Mouse (Mus musculus) v-Abl transformed pro-B cells (cell line): ENCODE measurements around the gene 2010109A12Rik.

Source experiments
- in situ Hi-C, 2 experiments: fragments of 400-800 bp; cut with MboI; formaldehyde crosslinking; loops; one replicate each; pipeline ENCODE4 v1.15.1; 2025; ENCODE audit not compliant: unreplicated experiment in 2 of 2

2010109A12Rik gene

DNA sequence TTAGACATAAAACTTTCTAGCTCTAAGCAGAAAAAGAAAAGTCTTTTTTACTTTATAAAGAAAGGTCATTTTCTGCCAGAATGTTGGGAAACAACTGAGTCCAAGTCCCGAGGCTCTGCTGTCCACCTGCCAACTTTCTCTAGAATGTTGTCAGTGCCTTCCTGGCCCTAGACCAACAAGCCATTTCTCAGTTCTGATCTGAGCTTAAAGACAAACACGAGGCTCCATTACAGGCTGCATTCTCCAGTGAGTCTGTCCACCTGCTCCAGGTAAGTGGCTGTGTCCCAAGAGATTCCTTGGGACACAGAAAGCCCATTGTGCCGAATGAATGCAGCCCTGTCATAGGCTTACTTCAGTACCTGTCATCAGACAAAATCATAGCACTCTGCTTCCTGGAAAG lies 15.3 kb downstream of the 2010109A12Rik start:
- in situ Hi-C loops = no loop called here

DNA sequence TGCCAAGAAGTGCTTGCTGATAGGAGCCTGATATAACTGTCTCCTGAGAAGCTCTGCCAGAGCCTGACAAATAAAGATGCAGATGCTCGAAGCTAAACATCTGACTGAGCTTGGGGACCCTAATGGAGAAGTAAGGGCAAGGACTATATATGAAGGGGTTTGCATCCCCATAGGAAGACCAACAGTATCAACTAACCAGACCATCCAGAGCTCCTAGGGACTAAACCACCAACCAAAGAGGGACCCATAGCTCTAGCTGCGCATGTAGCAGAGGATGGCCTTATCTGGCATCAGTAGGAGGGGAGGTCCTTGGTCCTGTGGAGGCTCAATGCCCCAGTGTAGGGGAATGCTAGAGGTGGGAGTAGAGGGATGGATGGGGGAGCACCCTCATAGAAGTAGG lies 18.2 kb downstream of the 2010109A12Rik start:
- in situ Hi-C loops = no loop called here

- in situ Hi-C loops = no loop called here
These were observed 20.8 kb downstream of the 2010109A12Rik start for GRCm38 (mm10) chr5:93227157-93227556.

DNA sequence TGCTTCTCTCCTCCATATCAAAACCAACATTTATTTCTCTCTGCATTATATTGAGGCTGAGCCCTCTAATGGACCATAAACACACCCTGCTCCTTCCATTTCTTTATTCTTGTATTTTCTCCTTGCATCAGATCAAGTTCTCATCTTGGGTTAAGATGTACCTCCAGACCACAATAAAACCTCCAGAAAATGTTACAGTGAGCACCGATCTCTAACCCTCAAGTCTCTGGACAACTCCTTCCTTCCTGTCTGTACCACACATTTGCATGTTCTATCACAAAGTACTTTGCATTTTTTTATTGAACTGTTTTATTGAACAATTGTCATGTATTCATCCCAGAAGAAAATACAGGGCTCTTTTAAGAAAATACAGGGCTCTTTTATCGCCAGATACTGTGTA lies 23.2 kb downstream of the 2010109A12Rik start:
- in situ Hi-C loops = no loop called here

DNA sequence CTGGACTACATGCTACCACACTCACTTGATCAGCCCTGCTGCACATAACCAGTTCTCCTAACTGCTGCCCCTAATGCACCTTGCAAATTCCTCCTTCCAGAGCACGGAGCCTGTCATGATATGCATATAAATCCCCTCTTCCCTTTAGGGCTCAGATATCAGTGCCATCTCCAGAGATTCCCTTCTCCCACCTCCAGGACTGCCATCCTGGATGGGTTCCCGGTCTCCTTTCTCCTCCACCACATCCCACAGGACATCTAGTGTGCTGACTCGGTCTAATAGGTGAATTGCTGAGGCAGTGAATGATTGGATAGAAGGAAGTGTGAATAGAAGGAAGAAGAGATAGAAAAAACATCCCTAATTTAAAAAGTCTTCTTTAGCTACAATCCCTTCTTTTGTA lies 25.4 kb downstream of the 2010109A12Rik start:
- in situ Hi-C loops = no loop called here

DNA sequence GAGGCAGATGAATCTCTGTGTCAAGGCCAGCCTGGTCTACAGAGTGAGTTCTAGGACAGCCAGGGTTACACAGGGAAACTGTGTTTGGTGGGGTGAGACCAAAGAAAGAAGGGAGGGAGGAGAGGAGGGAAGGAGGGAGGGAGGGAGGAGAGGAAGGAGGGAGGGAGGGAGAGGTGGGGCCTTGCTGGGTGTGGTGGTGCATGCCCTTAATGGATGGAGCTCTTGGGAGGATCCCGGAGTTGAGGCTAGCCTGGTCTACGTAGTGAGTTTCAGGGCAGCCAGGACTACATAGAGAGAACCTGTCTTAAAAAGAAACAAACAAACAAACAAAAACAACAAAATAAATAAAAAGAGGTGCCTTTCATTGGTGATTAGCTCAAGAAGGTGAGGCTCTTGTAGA lies 26.5 kb downstream of the 2010109A12Rik start:
- in situ Hi-C loops = no loop called here

DNA sequence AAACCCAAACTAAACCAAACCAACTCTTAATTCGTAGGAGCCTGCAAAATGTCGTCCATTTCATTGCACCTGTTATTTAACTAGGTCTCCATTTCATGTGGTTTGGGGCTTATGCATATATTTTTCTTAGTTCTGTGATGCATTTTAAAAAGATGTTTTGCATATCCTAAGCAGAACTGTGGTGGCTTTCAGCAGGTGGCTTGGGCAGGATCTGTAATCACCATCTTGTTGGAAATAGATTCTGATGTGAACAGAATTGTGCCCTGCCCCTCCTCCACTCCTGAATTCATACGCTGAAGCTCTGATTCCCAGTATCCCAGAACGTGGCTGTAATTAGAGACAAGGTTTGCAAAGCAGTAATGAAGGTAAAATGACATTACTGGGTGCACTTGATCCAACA lies 27.8 kb downstream of the 2010109A12Rik start:
- in situ Hi-C loops = no loop called here

DNA sequence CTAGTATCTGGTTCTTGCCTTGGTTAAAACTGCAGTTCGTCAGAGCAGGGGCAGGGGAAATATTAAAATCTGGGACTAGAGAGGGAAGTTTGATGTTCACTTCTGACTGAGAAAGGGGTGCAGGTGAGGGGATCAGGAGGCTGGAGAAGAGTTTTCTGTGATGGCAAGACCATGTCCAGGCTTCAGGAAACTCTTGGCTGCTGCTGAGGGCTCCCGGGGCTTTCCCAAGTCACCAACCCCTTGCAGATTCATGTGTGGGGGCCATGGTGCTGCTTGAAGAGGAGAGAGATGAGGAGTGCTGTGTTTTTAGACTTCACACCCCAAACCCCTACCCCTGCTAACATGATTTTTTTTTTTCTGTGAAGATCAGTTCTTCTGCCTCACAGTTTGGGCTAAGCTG lies 28.3 kb downstream of the 2010109A12Rik start:
- in situ Hi-C loops = no loop called here

GRCm38 (mm10) chr5:93235888-93236287 lies 29.6 kb downstream of the 2010109A12Rik start:
- in situ Hi-C loops = no loop called here

DNA sequence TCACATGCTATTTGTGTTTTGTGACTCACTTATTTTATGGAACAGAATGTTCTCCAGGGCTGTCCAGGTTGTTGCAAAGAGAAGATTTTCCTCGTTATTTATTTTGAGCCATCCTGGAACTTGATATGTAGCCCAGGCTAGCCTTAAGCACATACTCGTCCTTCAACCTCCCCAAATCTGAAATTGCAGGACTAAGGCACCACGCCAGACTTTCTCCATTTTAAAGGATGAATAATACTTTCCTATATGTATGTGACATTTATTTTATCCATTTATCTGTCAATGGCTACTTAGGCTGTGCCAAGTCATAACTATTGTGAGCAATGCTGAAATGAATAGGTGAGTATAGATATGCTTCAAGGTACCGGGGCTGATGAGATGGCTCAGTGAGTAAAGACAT lies 30.2 kb downstream of the 2010109A12Rik start:
- in situ Hi-C loops = no loop called here

DNA sequence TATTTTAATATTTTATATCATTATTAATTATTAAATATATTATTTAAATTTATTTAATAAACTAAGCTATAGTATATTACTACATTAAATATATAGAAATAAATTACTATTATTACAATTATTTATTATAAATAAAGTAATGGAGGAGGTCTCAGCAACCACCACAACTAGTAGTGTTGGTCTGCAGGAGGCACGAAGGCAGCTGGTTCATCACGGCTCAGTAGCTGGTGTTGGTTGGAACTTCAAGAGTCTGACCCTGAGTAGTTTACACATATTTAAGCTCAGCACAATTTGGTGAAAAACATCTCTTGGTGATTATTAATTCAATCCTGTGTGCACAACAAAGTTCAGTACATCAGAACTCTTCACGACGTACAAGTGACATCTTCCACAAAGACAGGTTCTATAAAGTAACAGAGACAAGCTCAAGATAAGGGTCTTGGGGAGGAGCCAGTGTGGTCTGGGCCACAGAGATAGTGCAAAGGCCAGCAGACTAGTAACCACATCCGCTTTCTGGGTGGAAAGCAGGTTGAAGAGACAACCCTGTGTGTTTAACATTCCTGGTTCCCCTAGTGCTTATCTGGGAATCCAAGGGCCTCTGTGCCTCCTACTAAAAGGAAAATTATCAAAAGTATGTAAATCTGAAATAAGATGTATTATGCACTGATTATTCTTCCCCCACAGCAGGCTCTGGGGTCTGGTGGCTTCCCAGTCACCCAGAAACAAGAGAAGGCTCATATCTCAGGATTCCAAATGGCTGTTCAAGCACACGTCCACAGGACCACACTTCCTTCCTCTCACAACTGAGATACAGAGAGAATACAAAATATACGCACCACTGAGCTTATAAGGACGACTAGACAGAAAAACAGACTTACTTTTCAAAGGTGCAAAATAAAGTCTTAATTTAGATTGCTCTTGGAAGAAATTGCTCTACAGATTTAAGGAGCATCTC lies 33.5 kb downstream of the 2010109A12Rik start:
- in situ Hi-C loops = no loop called here

DNA sequence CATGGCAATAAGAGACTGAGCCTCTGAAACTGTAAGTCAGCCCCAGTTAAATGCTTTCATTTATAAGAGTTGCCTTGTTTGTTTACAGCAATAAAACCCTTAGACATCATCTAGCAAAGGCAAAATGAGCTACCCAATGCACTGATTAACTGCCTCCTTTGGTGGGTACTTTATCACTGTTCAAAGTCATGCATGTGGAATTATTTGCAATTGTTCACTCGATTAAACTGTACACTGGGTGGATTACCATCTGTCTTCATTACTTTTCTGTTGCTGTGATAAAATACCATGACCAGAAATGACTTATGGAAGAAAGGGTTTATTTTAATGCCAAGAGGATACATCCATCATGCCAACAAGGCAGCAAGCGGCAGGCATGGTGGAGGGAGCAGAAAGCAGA lies 39.0 kb downstream of the 2010109A12Rik start:
- in situ Hi-C loops = no loop called here

DNA sequence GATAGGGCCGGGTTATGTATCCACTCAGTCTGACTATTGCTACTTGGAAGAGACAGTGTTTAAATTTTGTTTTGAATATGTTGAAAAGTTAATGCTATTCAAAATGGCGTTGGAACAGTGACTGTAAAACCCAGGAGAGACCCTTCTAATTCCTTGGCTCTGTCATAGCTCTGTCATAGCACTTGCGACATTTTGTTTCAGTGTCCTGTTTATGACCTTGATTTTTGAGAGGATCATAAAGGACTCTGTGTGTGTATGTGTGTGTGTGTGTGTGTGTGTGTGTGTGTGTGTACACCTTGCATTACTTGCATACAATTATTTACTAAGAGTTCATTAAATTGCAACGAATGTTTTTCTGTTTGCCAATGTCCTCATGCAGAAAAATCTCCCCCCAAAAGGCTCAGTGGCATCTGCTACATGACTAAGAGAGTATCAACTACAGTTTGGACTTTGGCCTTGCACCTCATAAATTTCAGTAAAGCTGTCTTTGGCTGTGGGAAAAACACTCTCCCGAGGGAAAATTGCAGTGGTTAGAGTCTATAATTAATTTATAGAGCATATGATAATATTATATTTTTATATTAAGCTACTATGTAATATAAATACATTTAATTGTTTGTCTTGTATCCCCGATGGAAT lies 43.7 kb downstream of the 2010109A12Rik start:
- in situ Hi-C loops = loop anchor here in 1 of 2 experiments (25.0 kb wide), 1 partner anchor 738 kb away; the partner anchor contains the start of gene Scarb2

GRCm38 (mm10) chr5:93251001-93251760 lies 44.9 kb downstream of the 2010109A12Rik start:
- in situ Hi-C loops = loop anchor here in 1 of 2 experiments (25.0 kb wide), 1 partner anchor 739 kb away; the partner anchor contains the start of gene Scarb2

- in situ Hi-C loops = loop anchor here in 1 of 2 experiments (25.0 kb wide), 1 partner anchor 744 kb away; the partner anchor contains the start of gene Scarb2
These were observed 49.5 kb downstream of the 2010109A12Rik start for GRCm38 (mm10) chr5:93255759-93256265.

DNA sequence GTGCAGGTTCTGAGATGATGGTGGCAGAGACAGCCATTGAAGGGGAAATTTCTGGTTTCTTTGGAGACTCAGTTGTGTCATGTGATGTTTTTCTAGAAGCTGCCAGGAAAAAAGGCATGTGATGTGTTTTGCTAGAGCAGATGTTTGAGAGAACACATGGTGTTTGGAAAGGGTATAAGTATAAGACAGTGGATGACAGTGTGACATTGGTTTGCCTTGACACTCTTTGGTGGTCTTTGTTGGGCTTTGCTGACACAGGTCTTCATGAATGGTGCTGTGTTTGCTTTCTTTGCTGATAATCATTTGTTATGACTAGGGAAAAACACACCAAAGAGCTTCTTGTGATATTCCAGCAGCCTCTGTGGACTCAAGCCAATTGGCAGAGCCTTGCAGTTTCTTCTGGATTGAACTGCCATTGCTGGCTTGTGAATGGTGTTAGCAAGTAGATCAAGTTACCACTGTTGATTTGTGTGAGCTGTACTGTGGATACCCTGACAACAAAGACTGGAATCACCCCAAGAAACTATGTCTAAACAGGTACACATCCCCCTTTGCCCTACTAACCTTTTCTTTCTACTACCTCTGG lies 50.6 kb downstream of the 2010109A12Rik start:
- in situ Hi-C loops = loop anchor here in 1 of 2 experiments (25.0 kb wide), 1 partner anchor 745 kb away; the partner anchor contains the start of gene Scarb2

- in situ Hi-C loops = loop anchor here in 1 of 2 experiments (25.0 kb wide), 1 partner anchor 747 kb away; the partner anchor contains the start of gene Scarb2
These were observed 53.0 kb downstream of the 2010109A12Rik start for GRCm38 (mm10) chr5:93259349-93259748.

- in situ Hi-C loops = loop anchor here (10.0 to 25.0 kb wide), 3 partner anchors 749 to 1286 kb away; partner anchors contain the start of gene Scarb2 (in 2 of the 2)
These were observed 54.7 kb downstream of the 2010109A12Rik start for GRCm38 (mm10) chr5:93260983-93261382.

DNA sequence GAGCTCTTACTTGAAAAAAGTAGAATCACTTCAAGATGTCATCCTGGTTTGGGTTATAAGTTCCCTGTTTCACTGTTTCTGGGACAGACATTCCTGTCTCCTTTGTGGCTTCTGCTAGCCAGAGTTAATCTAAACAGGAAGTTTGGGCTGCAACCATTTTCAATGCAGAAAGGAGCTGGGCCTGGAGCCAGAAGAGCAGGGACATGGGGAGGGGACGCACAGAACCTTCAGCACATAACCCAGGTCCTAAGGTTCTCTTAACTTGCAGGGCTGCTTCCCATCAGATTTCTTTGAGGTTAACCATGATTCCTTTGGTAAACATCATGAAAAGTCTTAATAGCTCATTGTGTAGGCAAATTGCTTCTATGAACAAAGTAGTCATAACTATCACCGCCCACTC lies 56.4 kb downstream of the 2010109A12Rik start:
- in situ Hi-C loops = loop anchor here (10.0 to 25.0 kb wide), 3 partner anchors 750 to 1288 kb away; partner anchors contain the start of gene Scarb2 (in 2 of the 2)
